Mouse (Mus musculus) brain, embryonic 14.5 days (tissue): ENCODE results near the gene Stat2.

Experiments used
- CTCF ChIP-seq: fragments of 200-500 bp; IDR thresholded peaks from 2 replicates; pipeline ENCODE4 v1.5.1; 2012; ENCODE audit warnings: inconsistent platforms, mild to moderate bottlenecking, moderate library complexity, borderline replicate concordance; ENCODE audit not compliant: insufficient read depth, insufficient read length; ENCODE audit errors: extremely low read depth
- POLR2A ChIP-seq: fragments of 200-500 bp; IDR thresholded peaks from 2 replicates; pipeline ENCODE4 v1.6.1; 2012; ENCODE audit warnings: mild to moderate bottlenecking, inconsistent platforms, borderline replicate concordance; ENCODE audit not compliant: poor library complexity, insufficient read depth, insufficient read length, severe bottlenecking; ENCODE audit errors: extremely low read depth

- TF ChIP-seq POLR2A (no peak), CTCF (no peak)
These were observed 44.8 kb upstream of the Stat2 start, which contains the start of gene Mip for GRCm38 (mm10) chr10:128225538-128225937.
